Mouse (Mus musculus) CH12.LX (cell line): ENCODE results near the gene Sipa1. TPM values are rescaled to one million over a fixed set of nuclear protein-coding genes. Genes with fewer than 3 reads are reported as not detected.

ENCODE experiments used
- DNase-seq: peaks from one replicate; pipeline ENCODE4 v3.0.0-alpha.2; 2013; ENCODE audit errors: extremely low read depth
- H3K27ac ChIP-seq: 2 replicates; pipeline ENCODE4 v1.5.1; 2012; ENCODE audit warnings: low read depth, mild to moderate bottlenecking, control low read depth, moderate library complexity; ENCODE audit not compliant: insufficient read depth
- H3K27me3 ChIP-seq: replicated peaks from 2 replicates; pipeline ENCODE3; 2012; ENCODE audit warnings: inconsistent platforms
- H3K36me3 ChIP-seq, 2 experiments: replicated peaks in 1 of 2; 2 replicates each; pipeline versions ENCODE3 to v1.6.1; 2012; ENCODE audit warnings: inconsistent platforms in 1 of 2, low read length in 1 of 2, mild to moderate bottlenecking in 1 of 2, mixed read lengths in 1 of 2, moderate library complexity in 1 of 2; ENCODE audit not compliant: control insufficient read depth in 1 of 2, insufficient read depth in 1 of 2
- H3K4me1 ChIP-seq, 2 experiments: 2 replicates each; pipeline ENCODE4 v1.6.1; 2012; ENCODE audit warnings: inconsistent platforms in 1 of 2, moderate library complexity in 1 of 2; ENCODE audit not compliant: insufficient read depth in 2 of 2, control insufficient read depth in 1 of 2
- H3K4me2 ChIP-seq: 2 replicates; pipeline ENCODE4 v1.6.1; 2012; ENCODE audit warnings: low read depth, mild to moderate bottlenecking, control low read depth; ENCODE audit not compliant: poor library complexity, insufficient read depth, severe bottlenecking
- H3K4me3 ChIP-seq, 3 experiments: fragments of 150-350 bp in 1 of 3; sonication (generic) in 1 of 3; replicated peaks in 1 of 3; 2 replicates each; pipeline versions ENCODE3 to v1.5.1; 2011 to 2012; ENCODE audit warnings: low read depth in 2 of 3, low read length in 2 of 3, mild to moderate bottlenecking in 2 of 3, moderate library complexity in 2 of 3, control low read depth in 1 of 3, improper control_type of control experiment in 1 of 3, inconsistent platforms in 1 of 3, mixed read lengths in 1 of 3; ENCODE audit not compliant: poor library complexity in 1 of 3
- H3K79me2 ChIP-seq: replicated peaks from 2 replicates; pipeline ENCODE4 v1.6.1; 2012; ENCODE audit warnings: mild to moderate bottlenecking, moderate library complexity; ENCODE audit not compliant: control insufficient read depth, poor library complexity, insufficient read depth, severe bottlenecking; ENCODE audit errors: extremely low read depth
- H3K9ac ChIP-seq: 2 replicates; pipeline ENCODE4 v1.6.1; 2012; ENCODE audit warnings: low read depth, mild to moderate bottlenecking, control low read depth, moderate library complexity; ENCODE audit not compliant: insufficient read depth
- H3K9me3 ChIP-seq: replicated peaks from 2 replicates; pipeline ENCODE3; 2012; ENCODE audit warnings: low read length, inconsistent platforms, mixed read lengths
- BHLHE40 ChIP-seq: IDR thresholded peaks from 2 replicates; pipeline ENCODE4 v1.6.1; 2011; ENCODE audit warnings: mild to moderate bottlenecking, low read depth, low read length, improper control_type of control experiment
- E2F4 ChIP-seq: IDR thresholded peaks from 2 replicates; pipeline ENCODE4 v1.6.1; 2011; ENCODE audit warnings: low read depth, low read length, improper control_type of control experiment; ENCODE audit not compliant: insufficient replicate concordance
- EP300 ChIP-seq: IDR thresholded peaks from 2 replicates; pipeline ENCODE4 v1.6.1; 2011; ENCODE audit warnings: low read length, improper control_type of control experiment
- GABPA ChIP-seq: IDR thresholded peaks from 2 replicates; pipeline ENCODE4 v1.6.1; 2012; ENCODE audit warnings: low read depth, low read length, improper control_type of control experiment, inconsistent platforms; ENCODE audit not compliant: insufficient replicate concordance
- HCFC1 ChIP-seq: IDR thresholded peaks from 2 replicates; pipeline ENCODE4 v1.6.1; 2012; ENCODE audit warnings: low read depth, mild to moderate bottlenecking, inconsistent platforms, low read length, improper control_type of control experiment
- JUN ChIP-seq: IDR thresholded peaks from 2 replicates; pipeline ENCODE4 v1.6.1; 2011; ENCODE audit warnings: low read depth, mild to moderate bottlenecking, low read length, improper control_type of control experiment, moderate library complexity; ENCODE audit not compliant: insufficient read depth
- KAT2A ChIP-seq: IDR thresholded peaks from 2 replicates; pipeline ENCODE4 v1.6.1; 2012; ENCODE audit warnings: low read length, improper control_type of control experiment, inconsistent platforms; ENCODE audit not compliant: insufficient replicate concordance
- MAFK ChIP-seq: IDR thresholded peaks from 2 replicates; pipeline ENCODE4 v1.6.1; 2011; ENCODE audit warnings: low read length, improper control_type of control experiment; ENCODE audit not compliant: insufficient replicate concordance
- MAZ ChIP-seq: IDR thresholded peaks from 2 replicates; pipeline ENCODE4 v1.6.1; 2012; ENCODE audit warnings: low read depth, mild to moderate bottlenecking, inconsistent platforms, low read length, improper control_type of control experiment, moderate library complexity
- MEF2A ChIP-seq: IDR thresholded peaks from 2 replicates; pipeline ENCODE4 v1.6.1; 2014; ENCODE audit warnings: low read depth, mild to moderate bottlenecking, inconsistent platforms, low read length, improper control_type of control experiment, borderline replicate concordance
- MXI1 ChIP-seq: IDR thresholded peaks from 2 replicates; pipeline ENCODE4 v1.6.1; 2011; ENCODE audit warnings: mild to moderate bottlenecking, low read depth, low read length, improper control_type of control experiment
- NELFE ChIP-seq: IDR thresholded peaks from 2 replicates; pipeline ENCODE4 v1.6.1; 2011; ENCODE audit warnings: low read depth, low read length, improper control_type of control experiment
- NRF1 ChIP-seq: IDR thresholded peaks from 2 replicates; pipeline ENCODE4 v1.6.1; 2014; ENCODE audit warnings: low read depth, mild to moderate bottlenecking, inconsistent platforms, low read length, improper control_type of control experiment, moderate library complexity
- PAX5 ChIP-seq: IDR thresholded peaks from 2 replicates; pipeline ENCODE4 v1.6.1; 2012; ENCODE audit warnings: low read length, inconsistent platforms, mixed read lengths
- POLR2A ChIP-seq: IDR thresholded peaks from 2 replicates; pipeline ENCODE4 v1.6.1; 2011; ENCODE audit warnings: low read depth, mild to moderate bottlenecking, improper control_type of control experiment, low read length
- RAD21 ChIP-seq: IDR thresholded peaks from 2 replicates; pipeline ENCODE4 v1.6.1; 2011; ENCODE audit warnings: low read depth, mild to moderate bottlenecking, low read length, improper control_type of control experiment, moderate library complexity
- RCOR1 ChIP-seq: conservative IDR thresholded peaks from 2 replicates; pipeline ENCODE4 v1.6.1; 2012; ENCODE audit warnings: low read depth, mild to moderate bottlenecking, inconsistent platforms, low read length, improper control_type of control experiment
- SIN3A ChIP-seq: IDR thresholded peaks from 2 replicates; pipeline ENCODE4 v1.6.1; 2012; ENCODE audit warnings: low read length, improper control_type of control experiment, inconsistent platforms
- UBTF ChIP-seq: IDR thresholded peaks from 2 replicates; pipeline ENCODE4 v1.6.1; 2012; ENCODE audit warnings: low read depth, mild to moderate bottlenecking, inconsistent platforms, low read length, improper control_type of control experiment, moderate library complexity
- USF1 ChIP-seq: IDR thresholded peaks from 2 replicates; pipeline ENCODE4 v1.6.1; 2014; ENCODE audit warnings: low read depth, mild to moderate bottlenecking, inconsistent platforms, low read length, improper control_type of control experiment
- ZC3H11A ChIP-seq: IDR thresholded peaks from 2 replicates; pipeline ENCODE4 v1.6.1; 2012; ENCODE audit warnings: low read depth, mild to moderate bottlenecking, inconsistent platforms, low read length, improper control_type of control experiment
- ZMIZ1 ChIP-seq: IDR thresholded peaks from 2 replicates; pipeline ENCODE4 v1.6.1; 2012; ENCODE audit warnings: low read depth, mild to moderate bottlenecking, inconsistent platforms, low read length, improper control_type of control experiment
- dilution Hi-C: fragments of 300-500 bp; cut with MboI; formaldehyde crosslinking; loops from 2 replicates; pipeline ENCODE4 v1.14.3; 2020; ENCODE audit warnings: low sequenced_read_pairs; ENCODE audit not compliant: extremely low pct_unique_long_range_greater_than_20kb, extremely low pct_ligation_motif_present
- in situ Hi-C: fragments of 300-500 bp; cut with MboI; formaldehyde crosslinking; loops from 3 replicates; pipeline ENCODE4 v1.14.3; 2019; ENCODE audit warnings: low sequenced_read_pairs, low pct_ligation_motif_present, low pct_unique_long_range_greater_than_20kb, mixed read lengths
- polyA plus RNA-seq: library from polyadenylated mRNA; unstranded; fragments of >175 nt; gene quantifications from 2 replicates; pipeline ENCODE4 v1.2.1, GENCODE M21; 2012; ENCODE audit warnings: low read depth; ENCODE audit not compliant: insufficient read length
- total RNA-seq, 2 experiments: library from RNA; depleted of rRNA; stranded (reverse); fragments of 300-350 nt in 1 of 2; fragments of >200 nt in 1 of 2; gene quantifications; 2 replicates each; pipeline ENCODE4 v1.2.3; 2012 to 2014

Sipa1 gene
- total and polyA plus RNA-seq, 3 experiments: 17.6 to 54.6 (median 51.1) TPM

DNA sequence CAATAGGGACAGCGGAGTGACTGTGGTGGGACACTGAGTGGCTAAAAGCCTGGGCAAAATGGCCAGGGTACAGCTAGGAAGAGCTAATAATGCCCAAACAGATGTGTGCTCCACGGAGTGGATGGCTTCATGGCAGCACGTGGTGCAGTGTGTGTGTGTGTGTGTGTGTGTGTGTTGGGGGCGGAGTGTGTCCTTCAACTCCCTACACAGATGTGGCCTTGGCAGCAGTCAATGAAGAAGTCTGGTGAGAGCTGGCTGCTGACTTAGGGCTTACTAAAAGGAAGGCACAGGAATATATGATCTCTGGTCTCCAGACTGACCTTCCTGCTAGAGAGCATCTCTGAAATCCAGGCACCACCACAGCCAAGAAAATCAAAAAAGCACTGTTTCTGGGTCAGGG, 4.9 kb upstream of the Sipa1 start:
- H3K27ac ChIP-seq: no peak overlapping the region
- no peaks in the 10 kb centered on the region for H3K9me3 ChIP-seq
- no peak overlapping the region for H3K9ac ChIP-seq
- H3K27me3 ChIP-seq: no peaks in the 10 kb centered on the region
- in situ Hi-C loops (no loop called here), dilution Hi-C loops (no loop called here)
- H3K4me1 ChIP-seq: peaks cover 0 to 6% of the 10 kb centered on the region in 2 experiments; a peak in 2 of 4 replicates
- H3K4me2 ChIP-seq: no peak overlapping the region
- H3K79me2 ChIP-seq: 0 out of 2 replicates have a peak, but pooled peaks cover under 1% of the 10 kb centered on the region
- TF ChIP-seq HCFC1 (no peak), ZMIZ1 (no peak), RCOR1 (no peak), UBTF (no peak), MEF2A (no peak), PAX5 (no peak), NRF1 (no peak), E2F4 (no peak), GABPA (no peak), MAFK (no peak)
- no peak for DNase-seq
- no peak overlapping the region for H3K4me3 ChIP-seq
- peaks cover 80 to 90% of the 10 kb centered on the region in 2 experiments for H3K36me3 ChIP-seq

- no peak overlapping the region for H3K27ac ChIP-seq
- no peak overlapping the region for H3K4me2 ChIP-seq
- dilution Hi-C loops: no loop called here
- H3K79me2 ChIP-seq: peaks cover 6% of the 10 kb centered on the region; the same call in 1 of the 2 replicates
- H3K4me1 ChIP-seq: peaks cover 8 to 24% of the 10 kb centered on the region in 2 experiments
- no peaks in the 10 kb centered on the region for H3K27me3 ChIP-seq
- TF ChIP-seq KAT2A (no peak), PAX5 (no peak), POLR2A (no peak), NELFE (no peak), ZC3H11A (no peak), RAD21 (no peak), JUN (no peak), GABPA (no peak), BHLHE40 (no peak), USF1 (no peak), UBTF (no peak), NRF1 (no peak), MAZ (no peak), MXI1 (no peak), EP300 (no peak), SIN3A (no peak), HCFC1 (no peak)
- H3K36me3 ChIP-seq: peaks cover 61 to 70% of the 10 kb centered on the region in 2 experiments
- H3K4me3 ChIP-seq: no peak overlapping the region
- H3K9me3 ChIP-seq: no peaks in the 10 kb centered on the region
- in situ Hi-C loops: no loop called here
- H3K9ac ChIP-seq: no peak overlapping the region
- DNase-seq: no peak
Measured at GRCm38 (mm10) chr19:5666386-5666785, 2.9 kb upstream of the Sipa1 start.
